Mouse (Mus musculus): ENCODE measurements at regions not wholly inside any gene's neighbourhood (a gene's known extent, or its start where the extent isn't known, plus 50 kb on each side); places are given as distances from the start of the nearest gene placed in this dataset.

GRCm38 (mm10) chr8:8231308-8231985 is 429.6 kb downstream of the Efnb2 start:
- TF ChIP-seq POLR2A (IDR thresholded peaks at IDR 0.05; ENCODE audit: low read depth, low read length) = no peak
- no peak for TF ChIP-seq CTCF (IDR thresholded peaks at IDR 0.05; ENCODE audit: extremely low read depth, insufficient read depth, insufficient read length, insufficient replicate concordance)
